Mouse (Mus musculus) lung, postnatal 0 days (tissue): Measurements from ENCODE around the gene Glis2. TPM values are rescaled to one million over a fixed set of nuclear protein-coding genes. Genes with fewer than 3 reads are reported as not detected.
A peak's percentile ranks its signal among the peaks of the same experiment; 100 is the strongest.

Experiments used
- ATAC-seq: fragments of 200-750 bp; cut with Nextera tagmentation; 2 replicates; pipeline ENCODE4 v1.8.0; 2017; ENCODE audit warnings: moderate library complexity
- DNase-seq: peaks from one replicate; pipeline ENCODE4 v3.0.0-alpha.2; 2016; ENCODE audit warnings: low spot score
- H3K27ac ChIP-seq: fragments of 300-500 bp; sonication (generic); 2 replicates; pipeline ENCODE4 v1.5.1; 2014; ENCODE audit warnings: antibody characterized with exemption, mild to moderate bottlenecking, low read length, mixed read lengths
- H3K27me3 ChIP-seq: fragments of 300-500 bp; sonication (generic); replicated peaks from 2 replicates; pipeline ENCODE4 v1.6.1; 2014; ENCODE audit warnings: low read length, mixed read lengths; ENCODE audit not compliant: insufficient read depth
- H3K36me3 ChIP-seq: fragments of 300-500 bp; sonication (generic); 2 replicates; pipeline ENCODE4 v1.6.1; 2014; ENCODE audit warnings: low read length, mixed read lengths; ENCODE audit not compliant: insufficient read depth
- H3K4me1 ChIP-seq: fragments of 300-500 bp; sonication (generic); 2 replicates; pipeline ENCODE4 v1.6.1; 2014; ENCODE audit warnings: antibody characterized with exemption, low read depth, low read length, mixed read lengths; ENCODE audit not compliant: insufficient read depth
- H3K4me2 ChIP-seq: fragments of 300-500 bp; sonication (generic); replicated peaks from 2 replicates; pipeline ENCODE4 v1.6.1; 2014; ENCODE audit warnings: low read depth, mild to moderate bottlenecking, low read length, moderate library complexity, mixed read lengths
- H3K4me3 ChIP-seq: fragments of 300-500 bp; sonication (generic); 2 replicates; pipeline ENCODE4 v1.5.1; 2014; ENCODE audit warnings: low read depth, low read length
- H3K9ac ChIP-seq: fragments of 300-500 bp; sonication (generic); replicated peaks from 2 replicates; pipeline ENCODE4 v1.6.1; 2014; ENCODE audit warnings: low read depth, mild to moderate bottlenecking
- H3K9me3 ChIP-seq: fragments of 300-500 bp; sonication (generic); 2 replicates; pipeline ENCODE4 v1.6.1; 2016; ENCODE audit warnings: low read length, mixed read lengths
- CTCF ChIP-seq: IDR thresholded peaks from 2 replicates; pipeline ENCODE4 v1.5.1; 2016; ENCODE audit warnings: antibody characterized with exemption, mild to moderate bottlenecking
- EP300 ChIP-seq: IDR thresholded peaks from 2 replicates; pipeline ENCODE4 v1.6.1; 2016; ENCODE audit warnings: antibody characterized with exemption, mild to moderate bottlenecking, control low read depth
- WGBS: fragments of 180-500 bp; shearing (Covaris S2); extraction: QIAGEN DNeasy Blood & Tissue Kit; methylation state at CpG from one replicate; pipeline ENCODE4 v1.1.7; 2014; 5-methylcytosine and 5-hydroxymethylcytosine counted together
- polyA plus RNA-seq: library from polyadenylated mRNA; unstranded; fragments of >200 nt; fragmentation: Nextera tagmentation; extraction: Ambion mirVana; gene quantifications from 2 replicates; pipeline ENCODE4 v1.2.1, GENCODE M21; 2015

The Glis2 gene
- polyA plus RNA-seq, 1 experiment from 2014 or later, result 20.7 TPM

DNA sequence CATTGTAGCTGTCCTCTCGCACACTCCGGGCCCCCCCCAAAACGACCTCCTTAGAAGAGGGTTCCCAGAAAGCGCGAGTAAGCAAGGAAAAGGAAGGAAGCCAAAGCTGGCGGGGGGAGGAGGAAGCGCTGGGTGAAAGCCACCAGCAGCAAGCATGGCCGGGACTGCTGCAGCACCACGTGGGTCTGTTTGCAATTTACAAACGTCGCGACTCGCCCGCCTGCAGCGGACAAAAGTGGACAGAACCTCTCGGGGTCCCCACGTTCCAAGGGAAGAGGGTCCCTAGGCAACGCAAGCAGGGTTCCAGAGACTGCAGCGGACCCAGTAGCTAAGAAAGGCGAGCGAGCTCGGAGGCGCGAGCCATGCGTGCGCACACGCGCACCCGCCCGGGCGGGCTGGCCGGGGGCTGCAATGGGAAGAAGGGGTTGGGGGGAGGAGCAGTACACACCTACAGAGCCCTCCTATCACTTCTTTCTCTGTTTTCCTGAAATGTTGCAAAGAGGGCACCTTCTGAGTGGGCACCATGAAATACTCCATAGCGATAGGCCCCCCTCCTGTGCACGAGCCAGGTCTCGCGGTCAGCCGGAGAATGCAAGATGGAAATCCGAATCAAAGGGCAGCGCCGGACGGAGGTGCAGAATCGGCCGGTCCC lies 35.4 kb upstream of the Glis2 start:
- peak overlapping the region; percentile 71 for H3K4me3 ChIP-seq
- H3K9ac ChIP-seq, result peak overlapping the region; percentile 39
- TF ChIP-seq CTCF (no peak), EP300 (no peak; the same call in 1 of the 2 replicates)
- H3K36me3 ChIP-seq, result no peaks in the 10 kb centered on the region
- ATAC-seq (peak; percentile 34), DNase-seq (peak; percentile 56)
- no peaks in the 10 kb centered on the region for H3K9me3 ChIP-seq
- 1% methylated on average over 43 of the region's 43 CpGs for WGBS
- H3K27ac ChIP-seq, result peak overlapping the region; percentile 93
- H3K27me3 ChIP-seq, result no peaks in the 10 kb centered on the region
- peak overlapping the region; percentile 99 for H3K4me2 ChIP-seq
- H3K4me1 ChIP-seq, result peaks cover 8% of the 10 kb centered on the region; the same call in 1 of the 2 replicates

DNA sequence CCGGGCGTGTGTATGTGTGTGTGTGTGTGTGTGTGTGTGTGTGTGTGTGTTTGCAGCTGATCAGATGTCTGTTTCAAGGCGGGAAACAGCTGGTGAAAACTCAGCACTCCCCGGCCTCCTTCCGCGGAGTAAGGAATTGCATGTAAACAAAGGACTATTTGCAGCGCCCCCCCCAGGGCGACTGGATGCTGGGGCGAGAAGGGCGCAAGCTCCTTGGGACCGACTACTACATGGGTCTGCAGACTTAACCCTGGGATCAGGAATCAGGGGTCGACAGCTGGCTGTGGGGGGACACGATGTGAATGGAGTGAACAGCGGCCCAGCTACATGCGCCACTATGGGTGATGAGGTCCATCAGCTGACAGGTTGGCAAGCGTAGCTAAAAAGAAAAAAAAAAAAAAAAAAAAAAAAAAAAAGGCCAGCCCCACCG lies 34.8 kb upstream of the Glis2 start, which contains the start of gene Tfap4:
TSS of gene Tfap4 (minus strand) at position 140 of the 430 bp plus-strand sequence.
- no peaks in the 10 kb centered on the region for H3K9me3 ChIP-seq
- peak within 1 kb of the TSS; percentile 99 for H3K4me2 ChIP-seq
- peaks cover 8% of the 10 kb centered on the region; the same call in 1 of the 2 replicates for H3K4me1 ChIP-seq
- TF ChIP-seq CTCF (peak; percentile 66), EP300 (peak; percentile 48)
- peak within 1 kb of the TSS; percentile 39 for H3K9ac ChIP-seq
- H3K4me3 ChIP-seq, result peak within 1 kb of the TSS; percentile 71
- DNase-seq, result peak; percentile 94
- H3K36me3 ChIP-seq, result no peaks in the 10 kb centered on the region
- peak; percentile 32 for ATAC-seq
- H3K27ac ChIP-seq, result peak within 1 kb of the TSS; percentile 93
- no peaks in the 10 kb centered on the region for H3K27me3 ChIP-seq
- WGBS, result 4% methylated on average over 14 of the region's 17 CpGs

DNA sequence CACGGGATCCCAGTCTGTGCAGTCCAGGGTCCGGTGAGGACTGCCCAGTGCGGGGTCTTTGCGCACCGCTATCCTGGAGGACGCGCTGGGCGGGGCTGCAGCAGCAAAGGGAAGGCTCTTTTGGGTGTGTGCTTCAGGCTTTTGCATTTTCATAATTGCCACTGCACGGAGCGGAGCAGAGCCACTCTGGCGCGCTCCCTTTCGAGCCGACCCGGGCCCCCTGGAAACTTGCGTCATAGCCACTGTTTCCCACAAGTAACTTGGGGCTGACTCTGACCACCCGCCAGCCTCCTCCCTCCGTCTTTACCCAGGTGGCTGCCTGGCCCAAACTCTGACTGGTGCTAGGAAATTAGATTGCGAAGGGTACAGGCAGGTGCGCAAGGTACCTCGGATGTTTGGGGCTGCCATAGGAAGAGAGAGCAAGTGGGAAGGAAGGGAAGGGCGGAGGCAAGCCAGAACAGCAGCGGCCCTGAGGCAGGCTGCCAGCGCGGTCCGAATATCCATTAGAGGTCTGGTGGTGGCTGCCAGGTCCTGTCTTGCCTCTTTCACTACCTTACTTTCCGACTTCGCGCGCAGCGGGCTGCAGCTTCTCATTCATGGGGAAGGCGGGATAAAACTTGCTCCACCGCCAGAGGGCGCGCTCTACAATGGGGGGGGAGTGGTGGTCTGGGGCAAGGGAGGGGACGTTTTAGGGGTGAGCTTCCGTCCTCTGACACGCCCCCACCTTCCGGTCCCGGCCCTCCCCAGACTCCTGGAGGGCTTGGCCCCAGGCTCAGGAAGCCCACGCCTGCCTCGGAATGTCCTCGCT lies 34.2 kb upstream of the Glis2 start:
- Histone ChIP-seq H3K4me1 (peaks cover 8% of the 10 kb centered on the region; the same call in 1 of the 2 replicates), H3K4me3 (peak overlapping the region; percentile 71), H3K4me2 (peak overlapping the region; percentile 99), H3K27me3 (no peaks in the 10 kb centered on the region), H3K9ac (peak overlapping the region; percentile 39), H3K27ac (peak overlapping the region; percentile 93), H3K36me3 (no peaks in the 10 kb centered on the region), H3K9me3 (no peaks in the 10 kb centered on the region)
- WGBS, result under 1% methylated on average over 33 of the region's 43 CpGs
- DNase-seq, result peak; percentile 87
- ATAC-seq, result peak; percentile 52
- no peak for TF ChIP-seq EP300
- TF ChIP-seq CTCF, result peak; percentile 86

DNA sequence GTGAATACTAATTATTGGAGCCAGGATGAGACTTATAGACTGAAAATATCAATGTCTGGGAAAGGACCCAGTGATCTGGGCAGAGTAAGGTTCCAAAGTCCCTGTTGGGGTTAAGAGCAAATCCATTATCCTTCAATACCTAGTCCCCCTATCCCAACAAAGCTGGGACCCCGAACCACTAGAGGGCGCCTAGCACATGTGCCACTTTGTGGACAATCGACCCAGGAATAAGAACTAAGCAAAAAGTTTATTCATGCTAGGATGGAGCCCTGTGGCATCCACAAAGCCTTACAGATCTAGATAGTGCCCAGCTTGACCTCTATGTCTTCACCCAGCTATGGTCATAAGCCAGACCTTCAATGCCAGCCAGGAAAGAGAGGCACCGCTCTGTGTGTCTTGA lies 26.6 kb upstream of the Glis2 start:
- H3K27me3 ChIP-seq, result no peaks in the 10 kb centered on the region
- peak; percentile 94 for TF ChIP-seq CTCF
- no peak for TF ChIP-seq EP300
- H3K36me3 ChIP-seq, result no peaks in the 10 kb centered on the region
- peak; percentile 65 for ATAC-seq
- H3K4me3 ChIP-seq, result no peak overlapping the region
- DNase-seq, result peak; percentile 87
- H3K9ac ChIP-seq, result no peak overlapping the region
- H3K4me2 ChIP-seq, result no peak overlapping the region
- no peaks in the 10 kb centered on the region for H3K9me3 ChIP-seq
- no peaks in the 10 kb centered on the region for H3K4me1 ChIP-seq
- no peak overlapping the region for H3K27ac ChIP-seq
- 19% methylated on average over 4 of the region's 4 CpGs for WGBS

DNA sequence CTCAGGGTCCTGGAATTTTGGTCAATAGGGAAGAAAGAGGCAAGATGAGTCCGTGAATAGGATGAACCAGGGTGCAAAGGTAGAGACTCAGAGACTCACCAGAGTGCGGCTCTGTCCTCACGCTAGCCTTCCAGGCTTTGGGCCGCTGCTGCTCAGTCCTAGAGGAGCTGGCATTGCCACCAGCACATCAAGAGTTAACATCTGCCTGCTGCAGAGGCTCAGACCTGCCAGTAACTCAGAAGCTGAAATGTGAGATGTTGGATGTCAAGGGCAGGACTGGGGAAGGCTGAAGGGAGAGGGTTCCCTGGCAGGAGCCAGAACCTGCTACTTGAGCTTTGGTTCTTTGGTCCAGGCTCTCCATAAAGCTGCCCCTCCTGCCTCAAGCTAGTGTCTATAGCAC lies 23.8 kb upstream of the Glis2 start:
- H3K4me1 ChIP-seq, result no peaks in the 10 kb centered on the region
- no peaks in the 10 kb centered on the region for H3K27me3 ChIP-seq
- H3K9ac ChIP-seq, result no peak overlapping the region
- no peaks in the 10 kb centered on the region for H3K9me3 ChIP-seq
- DNase-seq, result no peak
- 47% methylated on average over 4 of the region's 4 CpGs for WGBS
- 0 out of 2 replicates have a peak, but pooled peaks have one; percentile 30 for ATAC-seq
- TF ChIP-seq EP300 (no peak), CTCF (no peak)
- no peak overlapping the region for H3K27ac ChIP-seq
- no peak overlapping the region for H3K4me2 ChIP-seq
- no peaks in the 10 kb centered on the region for H3K36me3 ChIP-seq
- no peak overlapping the region for H3K4me3 ChIP-seq

DNA sequence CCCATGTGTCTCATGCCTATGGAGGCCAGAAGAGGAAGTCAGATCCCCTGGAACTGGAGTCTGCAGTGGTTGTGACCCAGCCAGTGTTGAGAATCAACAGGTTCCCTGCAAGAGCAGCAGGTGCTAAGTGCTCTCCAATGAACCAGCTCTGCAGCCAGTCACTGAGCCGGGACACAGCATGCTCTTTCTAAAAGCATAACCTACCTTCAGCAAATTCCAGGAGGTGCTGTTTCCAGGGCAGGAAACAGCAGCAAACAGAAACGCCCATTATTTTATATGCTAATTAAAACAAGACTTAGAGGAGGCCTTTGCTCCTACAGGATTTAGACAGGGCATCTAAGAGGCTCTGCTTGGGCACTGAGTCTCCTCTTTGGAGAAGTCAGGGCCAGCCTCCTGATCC lies 18.5 kb upstream of the Glis2 start:
- Histone ChIP-seq H3K4me1 (no peaks in the 10 kb centered on the region), H3K9me3 (no peaks in the 10 kb centered on the region), H3K36me3 (no peaks in the 10 kb centered on the region), H3K9ac (no peak overlapping the region), H3K4me2 (no peak overlapping the region), H3K27ac (no peak overlapping the region), H3K27me3 (no peaks in the 10 kb centered on the region), H3K4me3 (no peak overlapping the region)
- no peak for TF ChIP-seq CTCF
- TF ChIP-seq EP300, result no peak
- 35% methylated on average over 2 of the region's 2 CpGs for WGBS
- no peak for ATAC-seq
- no peak for DNase-seq
